Mouse (Mus musculus) layer of hippocampus, adult 2 months (tissue): ENCODE results near the gene L3mbtl2. TPM values are rescaled to one million over a fixed set of nuclear protein-coding genes. Genes with fewer than 3 reads are reported as not detected.

ENCODE experiments used
- DNase-seq, 2 experiments: peaks; one replicate each; pipeline ENCODE4 v3.0.0; 2022; ENCODE audit warnings: low spot score in 2 of 2
- H3K27ac ChIP-seq: fragments of 200-600 bp; 2 replicates; pipeline ENCODE4 v1.8.1; 2022
- H3K4me3 ChIP-seq: fragments of 200-600 bp; 2 replicates; pipeline ENCODE4 v1.8.1; 2022; ENCODE audit warnings: mild to moderate bottlenecking
- CTCF ChIP-seq: fragments of 200-600 bp; conservative IDR thresholded peaks from 2 replicates; pipeline ENCODE4 v1.8.1; 2022; ENCODE audit warnings: antibody characterized with exemption, mild to moderate bottlenecking, moderate library complexity
- long read RNA-seq, 2 experiments: library from polyadenylated mRNA; stranded (forward); transcript quantifications; one replicate each; pipeline ENCODE4 v2.0.0; 2021; ENCODE audit warnings: borderline mapping rate in 2 of 2
- total RNA-seq, 2 experiments: library from RNA; stranded (reverse); gene quantifications; 2 replicates each; pipeline ENCODE4 v1.2.3; 2021

L3mbtl2 gene
- total RNA-seq, result 10 to 100 TPM; 40.8 to 43.5 TPM
- long read RNA-seq, experiment 1, full-length matches to known transcripts, result 54 of 69 reads
- long read RNA-seq, experiment 1, partial matches to known transcripts, result 7 of 69 reads
- long read RNA-seq, experiment 1, other reads (novel, unspliced or antisense), result 8 of 69 reads
- long read RNA-seq, experiment 2, transcript L3mbtl2-201 (17 exons, 3,487 nt), result major isoform, 63 of 74 reads
- long read RNA-seq, experiment 2, partial matches to known transcripts, result 7 of 74 reads
- long read RNA-seq, experiment 2, other reads (novel, unspliced or antisense), result 2 of 74 reads

GRCm38 (mm10) chr15:81663697-81664561 lies at the start of gene L3mbtl2:
L3mbtl2 (plus strand) TSS chr15:81663889.
- TF ChIP-seq CTCF, result peak; percentile 64
- Histone ChIP-seq H3K27ac (peak within 1 kb of the TSS; percentile 82), H3K4me3 (peak within 1 kb of the TSS; percentile 100)
- DNase-seq, result peak; percentile 91 to 92

GRCm38 (mm10) chr15:81649516-81650455 lies 13.9 kb upstream of the L3mbtl2 start:
- peak overlapping the region; percentile 32; the same call in 1 of the 2 replicates for H3K27ac ChIP-seq
- DNase-seq, result no peak
- H3K4me3 ChIP-seq, result no peak overlapping the region
- no peak for TF ChIP-seq CTCF

- TF ChIP-seq CTCF, result no peak
- H3K27ac ChIP-seq, result peak overlapping the region; percentile 32; the same call in 1 of the 2 replicates
- no peak for DNase-seq
- no peak overlapping the region for H3K4me3 ChIP-seq
Observed at GRCm38 (mm10) chr15:81650636-81651035, 13.1 kb upstream of the L3mbtl2 start.

GRCm38 (mm10) chr15:81661701-81662100 lies 2.0 kb upstream of the L3mbtl2 start:
- DNase-seq, result no peak
- no peak for TF ChIP-seq CTCF
- Histone ChIP-seq H3K4me3 (no peak overlapping the region), H3K27ac (no peak overlapping the region)

GRCm38 (mm10) chr15:81663281-81663680 lies 408 bp upstream of the L3mbtl2 start:
- no peak for TF ChIP-seq CTCF
- DNase-seq, result no peak
- Histone ChIP-seq H3K4me3 (peak overlapping the region; percentile 100), H3K27ac (no peak overlapping the region)

- H3K27ac ChIP-seq, result no peak overlapping the region
- DNase-seq, result no peak
- H3K4me3 ChIP-seq, result no peak overlapping the region
- peak; percentile 37 for TF ChIP-seq CTCF
Observed at GRCm38 (mm10) chr15:81666957-81667356, 3.3 kb downstream of the L3mbtl2 start.

- TF ChIP-seq CTCF, result peak; percentile 72
- H3K4me3 ChIP-seq, result no peak overlapping the region
- H3K27ac ChIP-seq, result no peak overlapping the region
- DNase-seq, result peak in 1 of 2 experiments; percentile 45
Observed at GRCm38 (mm10) chr15:81670231-81670640, 6.5 kb downstream of the L3mbtl2 start.

- TF ChIP-seq CTCF, result no peak
- DNase-seq, result no peak
- Histone ChIP-seq H3K4me3 (no peak overlapping the region), H3K27ac (no peak overlapping the region)
Observed at GRCm38 (mm10) chr15:81676637-81677036, 12.9 kb downstream of the L3mbtl2 start.

GRCm38 (mm10) chr15:81680301-81680805 lies 16.7 kb downstream of the L3mbtl2 start:
- no peak overlapping the region for H3K4me3 ChIP-seq
- no peak for TF ChIP-seq CTCF
- DNase-seq, result no peak
- H3K27ac ChIP-seq, result no peak overlapping the region

GRCm38 (mm10) chr15:81693366-81693966 lies 29.8 kb downstream of the L3mbtl2 start:
- DNase-seq, result no peak
- Histone ChIP-seq H3K27ac (peak overlapping the region; percentile 80; the same call in 1 of the 2 replicates), H3K4me3 (peak overlapping the region; percentile 66)
- TF ChIP-seq CTCF, result no peak

- DNase-seq, result peak; percentile 61 to 71
- peak overlapping the region; percentile 80 for H3K27ac ChIP-seq
- peak overlapping the region; percentile 66 for H3K4me3 ChIP-seq
- peak; percentile 79 for TF ChIP-seq CTCF
Observed at GRCm38 (mm10) chr15:81693967-81694881, 30.5 kb downstream of the L3mbtl2 start.
